Mouse (Mus musculus) effector memory CD4-positive, alpha-beta T cell, adult 5 months (primary cell): ENCODE measurements around the gene Cdan1. TPM values are rescaled to one million over a fixed set of nuclear protein-coding genes. Genes with fewer than 3 reads are reported as not detected.

Experiments
- polyA plus RNA-seq: library from polyadenylated mRNA; unstranded; fragments of 100-300 nt; shearing (Covaris generic); gene quantifications from one replicate; pipeline ENCODE4 v1.2.1, GENCODE M21; 2017

Cdan1 gene
- 20.9 TPM for polyA plus RNA-seq

GRCm38 (mm10) chr2:120849449-120850423 lies at the start of gene Cdan1:
Cdan1 (minus strand) TSS chr2:120850128.

GRCm38 (mm10) chr2:120850424-120851082 lies 625 bp upstream of the Cdan1 start, which contains the start of gene Ttbk2:
Ttbk2 (minus strand) TSS chr2:120850604.

Other genes with a start within 250 kb of the Cdan1 start
- gene Haus2, start 240.7 kb downstream of the Cdan1 start, polyA plus RNA-seq = 15.1 TPM
- gene Lrrc57, start 240.6 kb downstream of the Cdan1 start, polyA plus RNA-seq = 17.3 TPM
- 0.39 TPM for gene Stard9, start 221.0 kb downstream of the Cdan1 start, polyA plus RNA-seq
- 6.1 TPM for gene Ttbk2, start 476 bp upstream of the Cdan1 start, polyA plus RNA-seq
- 44.7 TPM for gene Ubr1, start 120.6 kb upstream of the Cdan1 start, polyA plus RNA-seq
- 25.2 TPM for gene Tmem62, start 126.9 kb upstream of the Cdan1 start, polyA plus RNA-seq
- 104 TPM for gene Ccndbp1, start 158.3 kb upstream of the Cdan1 start, polyA plus RNA-seq
- not detected for gene Epb42, start 186.9 kb upstream of the Cdan1 start, polyA plus RNA-seq
- not detected for gene Tgm5, start 235.7 kb upstream of the Cdan1 start, polyA plus RNA-seq